Mouse (Mus musculus): Measurements from ENCODE around the gene Nlrp6.
"Not testable (repeated sequence)": the region's sequence is repeated elsewhere in the genome, so short reads cannot be mapped to it uniquely, and the experiment has no call there.

GRCm38 (mm10) chr7:140968710-140969109 is 48.0 kb downstream of the Nlrp6 start:
- TF ChIP-seq CTCF, EP300 (IDR thresholded peaks at IDR 0.05; ENCODE audit: low read depth): not testable (repeated sequence)
